8 mouse cellular contexts compared by ENCODE assay signal in genomic region chr1:162187352-162188120, GRCm38 (mm10).
DNase-seq lines count a peak whose midpoint lies in the region; ATAC-seq and TF ChIP-seq lines count a peak whose summit lies in the region.

No protein-coding gene starts in this region.

- H3K27ac ChIP-seq in gastrocnemius, adult 2 months = peak overlapping the region; percentile 78
- H3K27ac ChIP-seq in limb, embryonic 11.5 days (replicated peaks; ENCODE audit: low read depth, low read length) = peak overlapping the region; percentile 98

- no peak overlapping the region; the same call in 1 of the 2 replicates for H3K4me2 ChIP-seq in limb, embryonic 11.5 days (ENCODE audit: low read depth, severe bottlenecking)

- no peak for TF ChIP-seq CTCF in gastrocnemius, adult 2 months (IDR thresholded peaks at IDR 0.05)

- peak overlapping the region; percentile 51 for H3K9ac ChIP-seq in limb, embryonic 11.5 days (ENCODE audit: low read length)

- H3K4me1 ChIP-seq in limb, embryonic 11.5 days (ENCODE audit: control insufficient read depth, insufficient read depth, low read length) = peaks cover 54% of the 10 kb centered on the region

- peak; percentile 82 for ATAC-seq in limb, embryonic 11.5 days (ENCODE audit: insufficient number of reproducible peaks, low FRiP score, low TSS enrichment, low read depth)
- no peak for ATAC-seq in erythroblast, adult 5-6 weeks (replicated peaks; ENCODE audit: low FRiP score, poor library complexity, severe bottlenecking)
- no peak for ATAC-seq in megakaryocyte-erythroid progenitor cell, adult 5-6 weeks (replicated peaks; ENCODE audit: low FRiP score, low TSS enrichment, poor library complexity, severe bottlenecking)

- intact Hi-C loops in gastrocnemius, adult 2 months (cut with DNase I) = no loop called here
- intact Hi-C loops in gastrocnemius, postnatal 36 days (cut with DNase I) = no loop called here

- no peaks in the 10 kb centered on the region for H3K9me3 ChIP-seq in limb, embryonic 11.5 days (ENCODE audit: control insufficient read depth, low read length)

- DNase-seq in gastrocnemius, adult 2 months = peak; percentile 29
- no peak for DNase-seq in gastrocnemius, postnatal 36 days
- peak; percentile 84 for DNase-seq in NIH3T3 (ENCODE audit: low read depth)
- peak; percentile 49 for DNase-seq in heart, adult 18-20 months
- DNase-seq in limb, embryonic 11.5 days (ENCODE audit: low spot score) = peak; percentile 54
- no peak for DNase-seq in adrenal gland, adult 2 months

- 35% methylated on average over 8 of the region's 8 CpGs for WGBS in limb, embryonic 11.5 days

- no peaks in the 10 kb centered on the region for H3K27me3 ChIP-seq in limb, embryonic 11.5 days (ENCODE audit: control insufficient read depth, insufficient read depth, low read length)

- H3K36me3 ChIP-seq in limb, embryonic 11.5 days (ENCODE audit: control insufficient read depth, insufficient read depth, low read length) = no peaks in the 10 kb centered on the region

- H3K4me3 ChIP-seq in gastrocnemius, adult 2 months = peak overlapping the region; percentile 31
- H3K4me3 ChIP-seq in limb, embryonic 11.5 days (ENCODE audit: low read depth, low read length) = no peak overlapping the region

Comparison
In these comparisons a context has a peak if more than half of its experiments do, and no peak if none do; other contexts are left out.
1. DNase-seq: peak in gastrocnemius, adult 2 months (single experiment), NIH3T3 (single experiment), heart, adult 18-20 months (2 of 2) and limb, embryonic 11.5 days (single experiment); none in gastrocnemius, postnatal 36 days (0 of 2) and adrenal gland, adult 2 months (single experiment).